Mouse (Mus musculus) heart, postnatal 0 days (tissue): ENCODE data around the gene Npr2.

Experiments
- CTCF ChIP-seq: IDR thresholded peaks from 2 replicates; pipeline ENCODE4 v1.5.1; 2016; ENCODE audit warnings: antibody characterized with exemption, control low read depth, low read depth
- EP300 ChIP-seq: IDR thresholded peaks from 2 replicates; pipeline ENCODE4 v1.6.1; 2016; ENCODE audit warnings: antibody characterized with exemption, low read depth

GRCm38 (mm10) chr4:43657146-43657545 is 25.4 kb downstream of the Npr2 start:
- no peak for TF ChIP-seq CTCF
- no peak for TF ChIP-seq EP300
